Mouse (Mus musculus) heart, adult 2 months (tissue): ENCODE measurements around the gene Gbx2. TPM values are rescaled to one million over a fixed set of nuclear protein-coding genes. Genes with fewer than 3 reads are reported as not detected.

Source experiments
- DNase-seq, 2 experiments: peaks; one replicate each; pipeline ENCODE4 v3.0.0; 2021
- H3K27ac ChIP-seq: fragments of 200-600 bp; 2 replicates; pipeline ENCODE4 v1.8.1; 2022
- H3K27me3 ChIP-seq: fragments of 200-500 bp; 2 replicates; pipeline ENCODE4 v1.6.1; 2012; ENCODE audit warnings: mild to moderate bottlenecking, low read length, inconsistent platforms, mixed read lengths; ENCODE audit not compliant: control insufficient read depth, insufficient read depth
- H3K36me3 ChIP-seq: fragments of 200-500 bp; 2 replicates; pipeline ENCODE4 v1.6.1; 2012; ENCODE audit warnings: low read length, inconsistent platforms; ENCODE audit not compliant: control insufficient read depth, insufficient read depth
- H3K4me1 ChIP-seq: fragments of 200-500 bp; 2 replicates; pipeline ENCODE4 v1.6.1; 2011; ENCODE audit warnings: low read length; ENCODE audit not compliant: control insufficient read depth, insufficient read depth
- H3K4me3 ChIP-seq: fragments of 200-600 bp; 2 replicates; pipeline ENCODE4 v1.8.1; 2022
- H3K79me2 ChIP-seq: fragments of 200-500 bp; replicated peaks from 2 replicates; pipeline ENCODE4 v1.6.1; 2012; ENCODE audit warnings: mild to moderate bottlenecking, inconsistent platforms, low read length, moderate library complexity, mixed read lengths; ENCODE audit not compliant: control insufficient read depth, insufficient read depth
- H3K9ac ChIP-seq: fragments of 200-500 bp; 2 replicates; pipeline ENCODE4 v1.6.1; 2012; ENCODE audit warnings: low read depth, mild to moderate bottlenecking, control low read depth, inconsistent platforms, low read length, mixed read lengths
- CTCF ChIP-seq: fragments of 200-600 bp; IDR thresholded peaks from 2 replicates; pipeline ENCODE4 v1.8.1; 2022; ENCODE audit warnings: antibody characterized with exemption, mild to moderate bottlenecking, moderate library complexity
- EP300 ChIP-seq: fragments of 200-500 bp; IDR thresholded peaks from 2 replicates; pipeline ENCODE4 v1.6.1; 2011; ENCODE audit warnings: low read depth, low read length, control low read depth; ENCODE audit not compliant: insufficient read depth
- POLR2A ChIP-seq: fragments of 200-500 bp; IDR thresholded peaks from 2 replicates; pipeline ENCODE4 v1.6.1; 2011; ENCODE audit warnings: mild to moderate bottlenecking, low read depth, low read length, control low read depth; ENCODE audit not compliant: insufficient read depth
- WGBS: fragments of 180-500 bp; shearing (Covaris S2); methylation state at CpG from one replicate; pipeline ENCODE4 v1.1.7; 2018; 5-methylcytosine and 5-hydroxymethylcytosine counted together
- intact Hi-C: fragments of 180-260 bp; cut with DNase I; formaldehyde crosslinking; loops from one replicate; pipeline ENCODE4 v1.15.1; 2025
- polyA plus RNA-seq: library from polyadenylated mRNA; depleted of rRNA; stranded (reverse); fragments of >200 nt; gene quantifications from 2 replicates; pipeline ENCODE4 v1.2.3, GENCODE M21; 2012
- total RNA-seq, 2 experiments: library from RNA; stranded (reverse); gene quantifications; 2 replicates each; pipeline ENCODE4 v1.2.3; 2021

Gene Gbx2
- total and polyA plus RNA-seq, 3 experiments: 0.14 to 0.21 (median 0.18) TPM

- intact Hi-C loops: no loop called here
- 75% methylated on average over 4 of the region's 4 CpGs for WGBS
- no peak overlapping the region for H3K27ac ChIP-seq
- no peaks in the 10 kb centered on the region for H3K4me1 ChIP-seq
- H3K9ac ChIP-seq: no peak overlapping the region
- no peak for DNase-seq
- no peak for TF ChIP-seq POLR2A
- TF ChIP-seq EP300: no peak
- no peak for TF ChIP-seq CTCF
- no peak overlapping the region for H3K4me3 ChIP-seq
- H3K79me2 ChIP-seq: no peaks in the 10 kb centered on the region
- no peaks in the 10 kb centered on the region for H3K36me3 ChIP-seq
- H3K27me3 ChIP-seq: no peaks in the 10 kb centered on the region
Observed at GRCm38 (mm10) chr1:89913611-89914010, 17.4 kb downstream of the Gbx2 start.

DNA sequence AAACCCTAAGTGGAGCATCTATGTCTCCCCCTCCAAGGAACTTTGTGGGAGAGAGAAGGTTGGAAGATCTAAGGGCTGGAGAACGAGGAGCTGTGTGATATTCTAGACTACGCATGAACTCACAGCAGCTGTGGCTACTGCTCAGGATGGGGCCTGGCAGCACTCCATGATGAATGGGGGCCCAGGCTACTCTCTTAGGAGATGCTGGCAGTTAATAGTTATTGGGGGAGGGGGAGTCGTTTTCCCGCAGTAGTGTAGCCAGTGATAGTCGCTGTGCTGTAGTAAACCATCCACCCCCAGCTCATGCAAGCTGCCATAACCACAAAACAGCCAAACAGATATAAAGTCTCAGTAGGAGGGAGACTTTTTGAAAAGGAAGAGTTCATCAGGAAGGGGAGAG, 18.6 kb downstream of the Gbx2 start:
- no peak for DNase-seq
- H3K4me3 ChIP-seq: no peak overlapping the region
- no peaks in the 10 kb centered on the region for H3K4me1 ChIP-seq
- no peak for TF ChIP-seq EP300
- no peak for TF ChIP-seq CTCF
- 55% methylated on average over 5 of the region's 5 CpGs for WGBS
- H3K9ac ChIP-seq: no peak overlapping the region
- H3K27ac ChIP-seq: no peak overlapping the region
- intact Hi-C loops: no loop called here
- H3K79me2 ChIP-seq: no peaks in the 10 kb centered on the region
- no peaks in the 10 kb centered on the region for H3K36me3 ChIP-seq
- no peaks in the 10 kb centered on the region for H3K27me3 ChIP-seq

GRCm38 (mm10) chr1:89909796-89910195, 21.2 kb downstream of the Gbx2 start:
- DNase-seq: no peak
- Histone ChIP-seq H3K27ac (no peak overlapping the region), H3K36me3 (no peaks in the 10 kb centered on the region), H3K9ac (no peak overlapping the region), H3K79me2 (no peaks in the 10 kb centered on the region), H3K27me3 (no peaks in the 10 kb centered on the region), H3K4me1 (no peaks in the 10 kb centered on the region), H3K4me3 (no peak overlapping the region)
- intact Hi-C loops: no loop called here
- WGBS: 94% methylated on average over 8 of the region's 8 CpGs
- TF ChIP-seq EP300 (no peak), CTCF (no peak), POLR2A (no peak)

GRCm38 (mm10) chr1:89902641-89903040, 28.3 kb downstream of the Gbx2 start:
- no peak for TF ChIP-seq EP300
- no peak for TF ChIP-seq CTCF
- no peak for TF ChIP-seq POLR2A
- H3K4me3 ChIP-seq: no peak overlapping the region
- intact Hi-C loops: no loop called here
- H3K79me2 ChIP-seq: no peaks in the 10 kb centered on the region
- no peaks in the 10 kb centered on the region for H3K4me1 ChIP-seq
- H3K27ac ChIP-seq: no peak overlapping the region
- no peaks in the 10 kb centered on the region for H3K27me3 ChIP-seq
- no peak for DNase-seq
- H3K36me3 ChIP-seq: no peaks in the 10 kb centered on the region
- 77% methylated on average over 1 of the region's 1 CpGs for WGBS
- H3K9ac ChIP-seq: no peak overlapping the region

DNA sequence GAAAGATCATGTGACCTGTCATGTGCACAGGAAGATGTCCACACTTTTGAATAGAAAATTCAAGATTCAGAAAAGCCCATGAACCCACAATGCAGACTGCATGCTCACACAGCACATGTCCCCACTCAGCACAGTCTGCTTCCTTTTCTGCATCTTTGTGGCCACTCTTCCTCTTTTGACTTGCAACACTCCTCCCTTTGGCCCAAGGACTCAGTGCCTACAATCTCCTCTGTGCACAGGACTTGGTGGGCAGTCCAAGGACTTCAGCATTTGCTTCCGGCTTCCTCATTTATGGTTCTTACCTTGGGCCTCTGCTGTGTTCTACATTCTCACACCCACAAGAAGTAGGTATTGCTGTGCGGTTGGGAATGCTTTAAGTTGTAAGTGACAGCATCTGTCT, 28.7 kb downstream of the Gbx2 start:
- no peak for DNase-seq
- intact Hi-C loops: no loop called here
- WGBS: 89% methylated on average over 2 of the region's 2 CpGs
- Histone ChIP-seq H3K27ac (no peak overlapping the region), H3K9ac (no peak overlapping the region), H3K4me3 (no peak overlapping the region), H3K36me3 (no peaks in the 10 kb centered on the region), H3K27me3 (no peaks in the 10 kb centered on the region), H3K4me1 (no peaks in the 10 kb centered on the region), H3K79me2 (no peaks in the 10 kb centered on the region)
- TF ChIP-seq EP300: no peak
- TF ChIP-seq POLR2A: no peak
- no peak for TF ChIP-seq CTCF

DNA sequence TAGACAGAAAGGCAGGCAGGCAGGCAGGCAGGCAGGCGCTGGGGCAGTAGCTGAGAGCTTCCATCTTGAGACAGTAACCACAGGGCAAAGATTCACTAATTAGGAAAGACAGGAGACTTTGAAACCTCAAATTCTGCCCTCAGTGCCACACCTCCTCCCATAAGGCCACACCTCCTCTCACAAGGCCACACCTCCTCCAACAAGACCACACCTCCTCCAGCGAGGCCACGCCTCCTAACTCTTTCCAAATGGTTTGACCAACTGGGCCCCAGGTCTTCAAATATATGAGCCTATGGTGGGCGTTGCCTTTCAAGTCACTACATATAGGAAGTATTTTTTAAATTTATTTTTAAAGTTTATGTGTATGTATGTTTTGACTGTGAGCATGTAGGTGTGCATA, 29.6 kb downstream of the Gbx2 start:
- no peaks in the 10 kb centered on the region for H3K4me1 ChIP-seq
- no peak overlapping the region for H3K9ac ChIP-seq
- no peak overlapping the region for H3K4me3 ChIP-seq
- 80% methylated on average over 4 of the region's 4 CpGs for WGBS
- no peak overlapping the region for H3K27ac ChIP-seq
- no peak for DNase-seq
- TF ChIP-seq EP300: no peak
- no peak for TF ChIP-seq CTCF
- no peak for TF ChIP-seq POLR2A
- H3K27me3 ChIP-seq: no peaks in the 10 kb centered on the region
- no peaks in the 10 kb centered on the region for H3K79me2 ChIP-seq
- no peaks in the 10 kb centered on the region for H3K36me3 ChIP-seq
- intact Hi-C loops: no loop called here
